Mouse (Mus musculus): ENCODE results near the gene Hoxd1. TPM values are rescaled to one million over a fixed set of nuclear protein-coding genes. Genes with fewer than 3 reads are reported as not detected.
A peak's percentile ranks its signal among the peaks of the same experiment; 100 is the strongest.

The Hoxd1 gene
- polyA plus RNA-seq, 1 experiment from 2014 or later = 0.13 TPM

GRCm38 (mm10) chr2:74734451-74734850 lies 28.3 kb upstream of the Hoxd1 start:
- Histone ChIP-seq H3K9me3 (no peaks in the 10 kb centered on the region), H3K27me3 (replicated peaks) (peaks cover 89% of the 10 kb centered on the region), H3K9ac (no peak overlapping the region), H3K27ac (no peak overlapping the region), H3K4me2 (no peak overlapping the region), H3K4me1 (0 out of 2 replicates have a peak, but pooled peaks cover 6% of the 10 kb centered on the region), H3K36me3 (no peaks in the 10 kb centered on the region), H3K4me3 (replicated peaks) (no peak overlapping the region)
- no peak for ATAC-seq (ENCODE audit: insufficient read depth, low FRiP score, low read depth)
- 7% methylated on average over 13 of the region's 13 CpGs for WGBS

GRCm38 (mm10) chr2:74734996-74735811 lies 27.6 kb upstream of the Hoxd1 start:
- Histone ChIP-seq H3K27me3 (replicated peaks) (peaks cover 93% of the 10 kb centered on the region), H3K9me3 (no peaks in the 10 kb centered on the region), H3K27ac (no peak overlapping the region), H3K4me1 (0 out of 2 replicates have a peak, but pooled peaks cover 6% of the 10 kb centered on the region), H3K4me2 (no peak overlapping the region), H3K9ac (no peak overlapping the region), H3K36me3 (no peaks in the 10 kb centered on the region), H3K4me3 (replicated peaks) (peak overlapping the region; percentile 23; the same call in 1 of the 2 replicates)
- 10% methylated on average over 27 of the region's 27 CpGs for WGBS
- no peak for ATAC-seq (ENCODE audit: insufficient read depth, low FRiP score, low read depth)

GRCm38 (mm10) chr2:74735851-74736687 lies 26.7 kb upstream of the Hoxd1 start:
- Histone ChIP-seq H3K4me2 (peak overlapping the region; percentile 36), H3K4me3 (replicated peaks) (peak overlapping the region; percentile 23), H3K36me3 (no peaks in the 10 kb centered on the region), H3K27ac (no peak overlapping the region), H3K27me3 (replicated peaks) (peaks cover 91% of the 10 kb centered on the region), H3K9me3 (no peaks in the 10 kb centered on the region), H3K4me1 (0 out of 2 replicates have a peak, but pooled peaks cover 6% of the 10 kb centered on the region), H3K9ac (no peak overlapping the region)
- no peak for ATAC-seq (ENCODE audit: insufficient read depth, low FRiP score, low read depth)
- WGBS = 4% methylated on average over 42 of the region's 42 CpGs

- ATAC-seq (ENCODE audit: insufficient read depth, low FRiP score, low read depth) = no peak
- Histone ChIP-seq H3K27me3 (replicated peaks) (peaks cover 91% of the 10 kb centered on the region), H3K4me2 (peak overlapping the region; percentile 36; the same call in 1 of the 2 replicates), H3K9me3 (no peaks in the 10 kb centered on the region), H3K9ac (no peak overlapping the region), H3K27ac (no peak overlapping the region), H3K4me1 (0 out of 2 replicates have a peak, but pooled peaks cover 6% of the 10 kb centered on the region), H3K4me3 (replicated peaks) (peak overlapping the region; percentile 23), H3K36me3 (no peaks in the 10 kb centered on the region)
- WGBS = 6% methylated on average over 15 of the region's 15 CpGs
These were observed 25.8 kb upstream of the Hoxd1 start for GRCm38 (mm10) chr2:74736688-74737577.

GRCm38 (mm10) chr2:74737578-74738070 lies 25.2 kb upstream of the Hoxd1 start:
- ATAC-seq (ENCODE audit: insufficient read depth, low FRiP score, low read depth) = no peak
- Histone ChIP-seq H3K4me2 (no peak overlapping the region), H3K9me3 (no peaks in the 10 kb centered on the region), H3K4me1 (0 out of 2 replicates have a peak, but pooled peaks cover 6% of the 10 kb centered on the region), H3K4me3 (replicated peaks) (0 out of 2 replicates have a peak overlapping the region, but pooled peaks have one; percentile 0), H3K27me3 (replicated peaks) (peaks cover 91% of the 10 kb centered on the region), H3K36me3 (no peaks in the 10 kb centered on the region), H3K9ac (no peak overlapping the region), H3K27ac (no peak overlapping the region)
- WGBS = 16% methylated on average over 7 of the region's 7 CpGs

GRCm38 (mm10) chr2:74738623-74739475 lies 23.9 kb upstream of the Hoxd1 start:
- no peak overlapping the region for H3K9ac ChIP-seq
- H3K4me2 ChIP-seq = no peak overlapping the region
- no peaks in the 10 kb centered on the region for H3K36me3 ChIP-seq
- H3K27ac ChIP-seq = no peak overlapping the region
- no peak overlapping the region for H3K4me3 ChIP-seq (replicated peaks)
- peaks cover 92% of the 10 kb centered on the region for H3K27me3 ChIP-seq (replicated peaks)
- 1% methylated on average over 20 of the region's 20 CpGs for WGBS
- no peak for ATAC-seq (ENCODE audit: insufficient read depth, low FRiP score, low read depth)
- no peaks in the 10 kb centered on the region for H3K9me3 ChIP-seq
- H3K4me1 ChIP-seq = 0 out of 2 replicates have a peak, but pooled peaks cover 6% of the 10 kb centered on the region

GRCm38 (mm10) chr2:74739476-74739800 lies 23.3 kb upstream of the Hoxd1 start:
- Histone ChIP-seq H3K9ac (no peak overlapping the region), H3K36me3 (no peaks in the 10 kb centered on the region), H3K4me2 (no peak overlapping the region), H3K9me3 (no peaks in the 10 kb centered on the region), H3K27ac (no peak overlapping the region), H3K4me3 (replicated peaks) (no peak overlapping the region), H3K4me1 (0 out of 2 replicates have a peak, but pooled peaks cover 6% of the 10 kb centered on the region), H3K27me3 (replicated peaks) (peaks cover 94% of the 10 kb centered on the region)
- 18% methylated on average over 2 of the region's 2 CpGs for WGBS
- ATAC-seq (ENCODE audit: insufficient read depth, low FRiP score, low read depth) = no peak

GRCm38 (mm10) chr2:74739869-74740268 lies 22.9 kb upstream of the Hoxd1 start:
- Histone ChIP-seq H3K27me3 (replicated peaks) (peaks cover 94% of the 10 kb centered on the region), H3K36me3 (no peaks in the 10 kb centered on the region), H3K9ac (no peak overlapping the region), H3K4me1 (0 out of 2 replicates have a peak, but pooled peaks cover 6% of the 10 kb centered on the region), H3K4me2 (0 out of 2 replicates have a peak overlapping the region, but pooled peaks have one; percentile 35), H3K27ac (no peak overlapping the region), H3K9me3 (no peaks in the 10 kb centered on the region), H3K4me3 (replicated peaks) (no peak overlapping the region)
- 5% methylated on average over 14 of the region's 14 CpGs for WGBS
- no peak for ATAC-seq (ENCODE audit: insufficient read depth, low FRiP score, low read depth)

- no peak overlapping the region for H3K4me3 ChIP-seq (replicated peaks)
- H3K9ac ChIP-seq = no peak overlapping the region
- no peak overlapping the region for H3K27ac ChIP-seq
- H3K36me3 ChIP-seq = no peaks in the 10 kb centered on the region
- ATAC-seq (ENCODE audit: insufficient read depth, low FRiP score, low read depth) = no peak
- 2% methylated on average over 43 of the region's 43 CpGs for WGBS
- no peaks in the 10 kb centered on the region for H3K9me3 ChIP-seq
- 0 out of 2 replicates have a peak, but pooled peaks cover 6% of the 10 kb centered on the region for H3K4me1 ChIP-seq
- H3K4me2 ChIP-seq = peak overlapping the region; percentile 35; the same call in 1 of the 2 replicates
- peaks cover 94% of the 10 kb centered on the region for H3K27me3 ChIP-seq (replicated peaks)
These were observed 22.3 kb upstream of the Hoxd1 start for GRCm38 (mm10) chr2:74740311-74741091.
